Mouse (Mus musculus): ENCODE results near the gene Fut8.

The Fut8 gene

GRCm38 (mm10) chr12:77292375-77293258, 54.7 kb downstream of the Fut8 start:
- in situ Hi-C loops (cut with MboI; ENCODE audit: low pct_unique_long_range_greater_than_20kb in 1 of 2, low sequenced_read_pairs in 2 of 2, unreplicated experiment in 1 of 2), result no loop called here

GRCm38 (mm10) chr12:77296119-77296518, 58.2 kb downstream of the Fut8 start:
- in situ Hi-C loops (cut with MboI; ENCODE audit: low pct_unique_long_range_greater_than_20kb in 1 of 2, low sequenced_read_pairs in 2 of 2, unreplicated experiment in 1 of 2), result no loop called here

- in situ Hi-C loops (cut with MboI; ENCODE audit: low pct_unique_long_range_greater_than_20kb in 1 of 2, low sequenced_read_pairs in 2 of 2, unreplicated experiment in 1 of 2), result no loop called here
These were observed 59.2 kb downstream of the Fut8 start for GRCm38 (mm10) chr12:77297114-77297513.

DNA sequence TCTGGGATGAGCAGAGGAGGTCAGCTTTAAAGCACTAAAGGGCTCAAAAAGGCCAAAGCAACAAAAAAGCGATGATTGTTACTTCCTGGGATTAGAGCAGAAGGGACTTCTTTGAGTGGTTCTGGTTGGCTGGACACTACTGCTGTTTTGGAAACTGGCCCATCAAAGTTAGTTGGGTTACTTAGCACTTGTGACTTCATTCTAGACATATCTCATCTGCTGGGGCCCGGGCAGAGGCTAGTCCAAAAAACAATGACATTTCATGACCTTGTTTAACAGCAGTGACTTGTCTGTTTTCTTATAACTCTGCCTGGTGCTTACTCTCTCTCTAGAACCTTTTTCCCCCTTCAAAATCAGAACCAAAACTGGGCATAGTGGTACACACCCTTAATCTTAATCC, 59.9 kb downstream of the Fut8 start:
- in situ Hi-C loops (cut with MboI; ENCODE audit: low pct_unique_long_range_greater_than_20kb in 1 of 2, low sequenced_read_pairs in 2 of 2, unreplicated experiment in 1 of 2), result no loop called here

- in situ Hi-C loops (cut with MboI; ENCODE audit: low pct_unique_long_range_greater_than_20kb in 1 of 2, low sequenced_read_pairs in 2 of 2, unreplicated experiment in 1 of 2), result no loop called here
These were observed 64.1 kb downstream of the Fut8 start for GRCm38 (mm10) chr12:77302011-77302410.

DNA sequence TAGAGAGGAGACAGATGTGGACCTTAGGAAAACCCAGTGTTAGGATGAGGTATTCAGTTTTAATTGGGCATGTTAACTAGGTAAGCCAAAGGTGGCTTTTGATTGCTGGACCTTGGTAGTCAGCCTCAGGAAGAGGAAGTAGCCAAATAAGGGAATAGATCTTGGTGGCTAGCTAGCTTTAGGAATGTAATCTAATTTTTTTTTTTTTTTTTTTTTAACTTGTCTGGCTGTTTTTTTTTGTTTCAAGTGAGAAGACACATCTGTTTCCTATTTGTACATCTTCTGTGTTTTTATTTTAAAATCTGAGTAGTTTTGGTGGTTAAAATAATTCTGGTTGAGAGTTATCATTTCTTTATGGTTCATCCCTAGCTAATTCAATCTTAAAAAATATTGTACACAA, 65.4 kb downstream of the Fut8 start:
- in situ Hi-C loops (cut with MboI; ENCODE audit: low pct_unique_long_range_greater_than_20kb in 1 of 2, low sequenced_read_pairs in 2 of 2, unreplicated experiment in 1 of 2), result no loop called here

DNA sequence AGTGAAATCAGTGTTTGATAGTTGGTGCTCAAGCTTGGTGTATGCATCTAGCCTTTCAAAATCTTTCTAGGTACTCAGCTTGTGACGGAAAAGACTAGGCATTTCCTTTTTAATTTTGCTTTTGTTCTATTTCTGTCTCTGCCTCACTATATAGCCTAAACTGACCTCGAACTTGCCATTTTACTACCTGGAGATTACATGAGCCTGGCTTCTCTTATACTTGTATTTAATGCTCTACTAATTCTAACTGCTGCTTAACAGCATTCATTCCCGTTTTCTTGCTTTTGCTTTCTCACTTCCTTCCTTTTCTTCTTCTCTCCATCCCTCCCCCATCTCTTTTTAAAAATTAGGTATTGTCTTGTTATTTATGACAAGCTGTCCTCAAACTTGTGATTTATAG, 67.6 kb downstream of the Fut8 start:
- in situ Hi-C loops (cut with MboI; ENCODE audit: low pct_unique_long_range_greater_than_20kb in 1 of 2, low sequenced_read_pairs in 2 of 2, unreplicated experiment in 1 of 2), result no loop called here

GRCm38 (mm10) chr12:77306759-77307314, 68.9 kb downstream of the Fut8 start:
- in situ Hi-C loops (cut with MboI; ENCODE audit: low pct_unique_long_range_greater_than_20kb in 1 of 2, low sequenced_read_pairs in 2 of 2, unreplicated experiment in 1 of 2), result no loop called here

- in situ Hi-C loops (cut with MboI; ENCODE audit: low pct_unique_long_range_greater_than_20kb in 1 of 2, low sequenced_read_pairs in 2 of 2, unreplicated experiment in 1 of 2), result no loop called here
These were observed 71.6 kb downstream of the Fut8 start for GRCm38 (mm10) chr12:77309507-77309906.

DNA sequence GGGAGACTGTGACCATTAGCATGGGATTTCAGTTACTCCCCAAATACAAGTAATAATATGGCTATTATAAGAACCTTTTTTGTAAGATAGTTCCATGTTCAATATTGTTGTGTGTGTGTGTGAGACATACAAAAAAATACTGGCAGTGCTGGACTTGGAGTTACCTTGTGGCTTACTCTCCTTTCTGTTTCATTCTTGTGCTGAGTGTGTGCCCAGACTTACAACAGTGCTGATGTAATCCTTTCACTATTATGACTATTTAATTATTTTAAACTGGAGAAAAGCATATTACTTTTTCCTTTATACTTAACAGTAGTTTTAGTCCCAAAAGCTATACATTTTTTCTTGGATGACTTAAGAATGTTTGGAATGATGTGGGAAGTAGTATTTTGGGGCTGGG, 75.6 kb downstream of the Fut8 start:
- in situ Hi-C loops (cut with MboI; ENCODE audit: low pct_unique_long_range_greater_than_20kb in 1 of 2, low sequenced_read_pairs in 2 of 2, unreplicated experiment in 1 of 2), result no loop called here

GRCm38 (mm10) chr12:77324142-77324541, 86.2 kb downstream of the Fut8 start:
- in situ Hi-C loops (cut with MboI; ENCODE audit: low pct_unique_long_range_greater_than_20kb in 1 of 2, low sequenced_read_pairs in 2 of 2, unreplicated experiment in 1 of 2), result no loop called here

DNA sequence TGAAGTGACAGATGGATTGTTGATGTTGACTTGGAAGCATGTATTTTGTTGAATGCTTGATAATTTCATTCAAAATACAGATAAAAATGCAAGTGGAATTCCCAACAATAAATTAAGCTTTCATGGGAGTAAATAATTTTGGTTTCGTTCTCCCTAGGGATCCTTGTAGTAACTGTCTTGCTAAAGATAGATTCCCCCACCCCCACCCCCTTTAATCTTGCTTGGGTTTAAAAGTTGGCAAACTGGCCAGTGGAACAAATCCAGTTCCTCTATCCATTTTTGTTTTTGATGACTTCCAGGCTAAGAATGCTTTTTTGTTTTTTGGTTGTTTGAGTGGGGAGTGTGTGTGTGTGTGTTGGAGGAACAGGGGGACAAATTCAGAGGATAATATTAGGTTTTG, 108.6 kb downstream of the Fut8 start:
- in situ Hi-C loops (cut with MboI; ENCODE audit: low pct_unique_long_range_greater_than_20kb in 1 of 2, low sequenced_read_pairs in 2 of 2, unreplicated experiment in 1 of 2), result no loop called here

- in situ Hi-C loops (cut with MboI; ENCODE audit: low pct_unique_long_range_greater_than_20kb in 1 of 2, low sequenced_read_pairs in 2 of 2, unreplicated experiment in 1 of 2), result no loop called here
These were observed 111.6 kb downstream of the Fut8 start for GRCm38 (mm10) chr12:77349543-77349942.

- in situ Hi-C loops (cut with MboI; ENCODE audit: low pct_unique_long_range_greater_than_20kb in 1 of 2, low sequenced_read_pairs in 2 of 2, unreplicated experiment in 1 of 2), result no loop called here
These were observed 177.8 kb downstream of the Fut8 start for GRCm38 (mm10) chr12:77415720-77416119.

DNA sequence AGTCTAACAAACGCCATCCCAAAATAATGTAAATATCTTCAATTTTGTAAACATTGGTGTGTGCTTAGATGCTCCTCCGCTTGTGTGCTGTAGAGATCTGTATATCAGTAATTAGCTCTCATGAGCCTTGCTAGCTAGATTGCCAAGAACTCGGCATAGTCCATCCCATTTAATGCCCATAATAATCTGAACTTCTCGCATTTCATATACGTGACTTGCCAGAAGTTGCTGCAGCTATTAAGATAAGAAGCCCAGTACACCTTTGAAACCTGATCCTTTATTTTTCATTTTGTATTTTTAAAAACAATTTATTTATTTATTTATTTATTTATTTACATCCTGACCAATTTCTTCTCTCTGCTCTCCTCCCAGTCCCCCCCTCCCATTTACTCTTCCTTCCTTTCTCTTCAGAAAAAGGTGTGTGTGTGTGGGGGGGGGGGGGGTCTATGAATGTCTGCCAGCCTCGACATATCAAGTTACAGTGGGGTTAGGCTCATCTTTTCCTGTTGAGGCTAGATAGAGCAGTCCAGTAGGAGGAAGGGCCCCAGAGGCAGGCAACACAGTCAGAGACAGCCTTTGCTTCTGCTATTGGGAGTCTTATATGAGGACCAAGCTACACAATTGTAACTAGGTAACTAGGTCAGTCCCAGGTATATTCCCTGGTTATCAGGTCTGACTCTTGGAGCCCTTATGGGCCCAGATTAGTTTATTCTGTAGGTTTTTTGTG, 183.9 kb downstream of the Fut8 start:
- in situ Hi-C loops (cut with MboI; ENCODE audit: low pct_unique_long_range_greater_than_20kb in 1 of 2, low sequenced_read_pairs in 2 of 2, unreplicated experiment in 1 of 2), result no loop called here

DNA sequence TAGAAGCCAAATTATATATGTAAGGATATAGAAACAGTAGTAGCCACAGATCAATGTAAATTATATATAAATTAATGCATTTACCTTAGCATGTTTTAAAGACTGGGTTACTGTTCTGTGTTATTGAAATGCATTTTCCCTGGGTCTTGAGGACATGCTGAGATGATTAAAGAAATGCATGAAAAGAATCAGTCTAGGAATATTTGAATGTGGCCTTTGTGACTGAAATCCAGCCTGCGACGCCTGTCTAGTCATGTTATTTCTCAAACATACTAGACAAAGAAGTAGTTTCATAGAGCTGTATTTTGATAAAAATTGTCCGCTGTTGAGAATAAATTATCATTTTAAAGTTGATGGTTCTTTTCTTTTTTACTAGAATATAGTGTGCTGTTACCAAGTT, 188.2 kb downstream of the Fut8 start:
- in situ Hi-C loops (cut with MboI; ENCODE audit: low pct_unique_long_range_greater_than_20kb in 1 of 2, low sequenced_read_pairs in 2 of 2, unreplicated experiment in 1 of 2), result no loop called here

DNA sequence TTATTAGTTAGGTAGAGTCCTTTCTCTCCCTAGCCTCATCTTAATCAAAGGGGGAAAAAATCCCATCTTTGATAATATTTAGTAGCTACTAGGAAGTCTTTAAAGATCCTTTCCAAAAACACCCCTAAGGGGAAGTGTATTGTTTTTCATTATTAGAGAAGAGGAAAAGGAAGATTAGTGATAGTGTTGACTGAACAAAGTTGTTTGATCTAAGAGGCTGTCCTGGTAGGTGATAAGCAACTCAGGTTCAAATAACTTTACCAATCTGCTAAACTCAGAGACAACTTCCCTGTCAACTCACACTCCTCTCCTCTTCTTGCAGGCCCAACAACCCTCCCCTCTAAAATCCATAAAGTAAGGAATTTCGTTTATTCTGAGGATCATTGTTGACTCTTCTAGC, 190.2 kb downstream of the Fut8 start:
- in situ Hi-C loops (cut with MboI; ENCODE audit: low pct_unique_long_range_greater_than_20kb in 1 of 2, low sequenced_read_pairs in 2 of 2, unreplicated experiment in 1 of 2), result no loop called here

DNA sequence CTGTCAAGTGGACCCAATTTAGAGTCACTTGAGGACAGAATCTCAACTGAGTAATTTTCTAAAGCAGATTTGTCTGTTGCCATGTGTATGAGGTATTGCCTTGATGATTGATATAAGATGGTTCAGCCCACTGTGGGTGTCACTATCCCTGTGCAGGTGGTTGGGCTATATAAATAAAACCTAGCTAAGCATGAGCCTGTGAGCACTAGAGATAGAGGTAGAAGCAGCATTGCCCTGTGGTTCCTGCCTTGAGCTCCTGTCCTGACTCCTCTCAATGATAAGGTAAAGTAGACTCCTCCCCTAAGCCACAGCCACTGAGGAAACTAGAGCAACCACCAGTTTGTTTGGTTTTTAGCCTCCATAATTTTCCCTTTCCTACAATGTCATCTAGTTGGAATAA, 191.5 kb downstream of the Fut8 start:
- in situ Hi-C loops (cut with MboI; ENCODE audit: low pct_unique_long_range_greater_than_20kb in 1 of 2, low sequenced_read_pairs in 2 of 2, unreplicated experiment in 1 of 2), result no loop called here

DNA sequence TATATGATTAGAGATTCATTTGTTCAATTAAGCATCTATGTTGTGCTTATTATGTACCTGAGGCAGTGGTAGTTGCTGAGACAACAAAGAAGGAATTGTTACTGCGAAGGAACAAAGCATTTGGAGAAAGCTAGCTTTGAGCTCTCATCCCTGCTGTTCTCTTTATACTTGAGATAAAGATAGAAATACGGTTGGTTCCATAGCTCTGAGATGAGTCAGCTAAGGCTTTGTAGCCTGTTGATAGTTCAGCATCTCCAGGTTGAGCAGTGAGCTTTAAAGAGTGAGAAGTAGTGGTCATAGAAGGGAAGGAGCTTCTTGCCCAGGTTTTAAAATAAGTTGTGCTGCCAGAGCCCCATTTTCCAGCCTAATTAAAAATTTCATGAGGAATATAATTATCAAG, 198.8 kb downstream of the Fut8 start:
- in situ Hi-C loops (cut with MboI; ENCODE audit: low pct_unique_long_range_greater_than_20kb in 1 of 2, low sequenced_read_pairs in 2 of 2, unreplicated experiment in 1 of 2), result no loop called here

GRCm38 (mm10) chr12:77450816-77451215, 212.9 kb downstream of the Fut8 start:
- in situ Hi-C loops (cut with MboI; ENCODE audit: low pct_unique_long_range_greater_than_20kb in 1 of 2, low sequenced_read_pairs in 2 of 2, unreplicated experiment in 1 of 2), result no loop called here

Data from mouse embryonic stem cell (cell line).